Mouse (Mus musculus): ENCODE measurements around the gene Kctd5.
A peak's percentile ranks its signal among the peaks of the same experiment; 100 is the strongest.

Kctd5 gene

DNA sequence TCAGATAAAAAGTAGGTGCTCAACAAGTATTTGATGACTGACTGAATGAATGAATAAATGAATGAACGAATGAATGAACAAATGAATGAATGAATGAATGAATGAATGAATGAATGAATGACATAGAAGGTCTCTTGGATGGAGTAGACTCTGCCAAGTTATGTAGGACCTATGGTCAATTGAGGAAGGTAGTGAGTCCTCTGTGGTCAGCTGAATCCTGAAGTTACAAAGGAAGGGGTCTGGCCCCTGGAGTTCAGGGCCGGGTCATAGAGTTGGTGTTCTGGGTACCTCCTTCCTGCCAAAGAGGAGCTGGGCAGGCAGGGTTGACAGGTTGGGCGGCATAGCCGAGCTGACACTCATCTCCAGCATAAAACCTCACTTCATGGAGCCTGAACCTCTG lies 35.4 kb downstream of the Kctd5 start, which contains the start of gene Prss27:
Prss27 (plus strand) TSS at position 301 of the 400 bp plus-strand sequence.
- no peak for DNase-seq (ENCODE audit: extremely low read depth, low read depth, low spot score)

- DNase-seq (ENCODE audit: extremely low read depth, low read depth, low spot score) = no peak
Observed at GRCm38 (mm10) chr17:24037360-24037759, 35.9 kb downstream of the Kctd5 start.

DNA sequence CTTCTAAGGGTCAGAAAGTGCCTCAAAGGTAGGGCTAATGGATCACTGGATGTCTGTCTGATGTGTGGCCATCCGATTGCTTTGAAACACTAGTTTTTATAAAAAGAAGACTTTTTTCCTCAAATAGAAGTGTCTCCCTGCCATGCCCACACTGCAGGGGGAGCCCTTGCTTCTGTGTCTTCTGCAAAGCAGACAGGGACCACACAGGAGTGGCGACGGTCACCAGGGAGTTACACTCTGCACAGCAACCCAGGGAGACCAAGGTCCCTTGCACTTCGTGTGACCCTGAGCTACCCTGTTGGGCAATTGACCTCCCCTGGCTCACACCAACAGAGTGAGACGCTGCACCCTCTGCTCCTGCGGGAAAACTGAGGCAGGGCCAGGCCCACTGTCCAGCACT lies 36.3 kb downstream of the Kctd5 start:
- DNase-seq (ENCODE audit: extremely low read depth, low read depth, low spot score) = no peak

DNA sequence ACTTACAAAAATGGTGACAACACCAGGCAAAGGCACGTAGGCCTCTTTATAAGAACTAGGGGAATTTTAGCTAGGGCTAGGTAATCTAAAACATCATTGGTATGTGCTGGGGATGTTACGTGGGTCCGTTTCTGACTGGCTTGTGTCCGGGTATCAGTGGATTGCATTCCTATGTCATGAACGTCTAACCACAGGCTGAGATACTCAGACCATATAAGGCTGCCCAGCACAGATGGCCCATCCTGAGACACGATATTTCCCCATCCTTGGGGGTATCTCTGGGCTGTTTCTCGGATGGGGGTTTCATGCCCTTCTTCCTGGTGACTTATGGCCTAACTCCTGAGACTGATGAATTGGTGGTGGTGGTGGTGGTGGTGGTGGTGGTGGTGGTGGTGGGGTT lies 38.2 kb downstream of the Kctd5 start:
- no peak for DNase-seq (ENCODE audit: extremely low read depth, low read depth, low spot score)

DNA sequence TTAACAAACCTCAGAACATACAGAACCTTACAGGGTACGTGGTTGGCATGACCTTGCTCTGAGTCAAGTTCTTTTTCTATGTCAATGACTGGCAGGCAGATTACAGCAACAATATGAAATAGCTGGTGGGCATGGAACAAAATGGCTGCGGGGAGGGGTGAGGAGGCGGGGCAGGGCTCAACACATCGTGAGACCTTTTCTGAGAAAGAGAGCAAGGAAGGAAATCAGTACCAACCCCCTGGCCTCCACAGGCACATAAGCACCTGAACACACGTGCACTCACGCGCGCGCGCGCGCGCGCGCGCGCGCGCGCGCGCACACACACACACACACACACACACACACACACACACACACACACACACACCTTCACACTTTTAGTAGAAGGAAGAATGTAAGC lies 42.7 kb downstream of the Kctd5 start:
- DNase-seq (ENCODE audit: extremely low read depth, low read depth, low spot score) = no peak

DNA sequence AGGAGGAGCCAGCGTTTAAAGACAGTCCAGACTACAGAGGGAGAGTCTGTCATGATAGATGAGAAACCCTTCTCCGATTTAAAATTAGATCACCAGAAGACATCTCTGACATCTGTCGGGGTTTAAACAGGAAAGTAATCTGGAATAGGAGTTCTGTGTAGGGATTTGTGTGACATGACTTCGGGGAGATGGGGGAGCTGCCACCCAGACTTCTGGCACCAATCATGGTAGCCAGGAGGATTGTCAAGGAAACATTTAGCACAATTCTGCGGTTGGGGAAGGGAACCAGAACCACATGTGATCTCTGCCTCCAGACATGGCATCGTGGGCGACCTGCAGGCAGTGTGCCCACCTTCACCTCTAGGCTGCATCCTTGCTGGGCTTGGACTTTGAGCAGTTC lies 43.8 kb downstream of the Kctd5 start:
- DNase-seq (ENCODE audit: extremely low read depth, low read depth, low spot score) = no peak

DNA sequence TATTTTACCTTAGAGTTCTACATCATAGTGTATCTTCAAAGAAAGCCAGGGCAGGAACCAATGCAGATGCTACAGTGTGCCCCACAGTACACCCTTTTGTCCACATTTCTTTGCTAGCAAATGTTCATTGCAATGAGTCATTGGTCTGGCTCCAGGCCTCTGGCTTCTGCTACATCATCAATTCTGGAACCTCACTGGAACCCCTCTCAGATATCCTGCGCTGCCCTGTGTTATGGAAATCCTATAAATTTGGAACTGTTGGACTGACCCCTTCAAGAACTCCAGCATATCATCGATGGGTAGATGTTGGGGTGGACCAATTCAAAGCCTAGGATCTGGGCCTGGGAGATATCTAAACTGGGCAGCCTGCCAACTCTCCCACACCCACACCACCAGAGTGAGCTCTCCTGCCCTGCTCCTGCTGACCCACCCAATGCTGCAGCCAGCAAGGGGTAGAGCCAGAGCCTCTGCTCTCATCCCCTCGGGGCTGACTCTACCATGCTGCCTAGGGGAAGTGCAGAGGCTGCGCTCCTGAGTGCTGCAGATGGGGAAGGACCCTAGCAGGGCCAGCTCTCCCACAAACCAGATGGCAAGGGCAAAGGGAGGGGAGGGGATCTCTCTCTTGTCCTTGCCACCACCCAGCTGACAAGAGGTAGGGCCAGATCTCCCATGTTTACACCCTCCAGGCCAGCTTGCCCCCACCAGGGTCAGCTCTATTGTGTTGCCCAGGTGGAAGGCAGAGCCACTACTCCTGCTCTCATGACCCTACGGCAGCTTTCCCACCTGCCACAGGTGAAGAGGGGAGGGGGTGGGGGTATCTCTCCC lies 51.7 kb downstream of the Kctd5 start:
- no peak for DNase-seq (ENCODE audit: extremely low read depth, low read depth, low spot score)

- DNase-seq (ENCODE audit: extremely low read depth, low read depth, low spot score) = no peak
Observed at GRCm38 (mm10) chr17:24020696-24021095, 52.6 kb downstream of the Kctd5 start.

GRCm38 (mm10) chr17:24015727-24016126 lies 57.6 kb downstream of the Kctd5 start:
- DNase-seq (ENCODE audit: extremely low read depth, low read depth, low spot score) = no peak

DNA sequence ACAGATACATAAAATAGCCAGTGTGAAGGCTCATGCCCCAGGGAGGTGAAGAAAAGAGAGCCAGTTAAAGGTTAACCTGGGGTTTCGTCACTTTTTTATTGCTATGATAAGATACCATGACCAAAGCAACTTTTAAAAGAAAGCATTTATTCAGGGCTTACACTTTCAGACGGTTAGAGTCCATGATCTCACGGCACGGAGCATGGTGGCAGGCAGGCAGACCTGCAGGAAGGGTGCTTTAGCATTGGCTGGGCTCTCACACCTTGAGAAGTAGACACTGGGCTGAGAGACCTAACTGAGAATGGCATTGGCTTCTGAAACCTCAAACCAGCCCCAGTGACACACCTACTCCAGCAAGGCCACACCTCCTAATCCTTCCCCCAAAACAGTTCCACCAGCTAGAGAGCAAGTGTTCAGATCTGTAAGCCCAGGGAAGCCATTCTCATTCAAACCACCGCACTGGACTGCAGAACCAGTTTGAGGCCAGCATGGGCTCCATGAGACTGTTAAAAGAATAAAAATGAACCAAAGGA lies 58.8 kb downstream of the Kctd5 start:
- no peak for DNase-seq (ENCODE audit: extremely low read depth, low read depth, low spot score)

DNA sequence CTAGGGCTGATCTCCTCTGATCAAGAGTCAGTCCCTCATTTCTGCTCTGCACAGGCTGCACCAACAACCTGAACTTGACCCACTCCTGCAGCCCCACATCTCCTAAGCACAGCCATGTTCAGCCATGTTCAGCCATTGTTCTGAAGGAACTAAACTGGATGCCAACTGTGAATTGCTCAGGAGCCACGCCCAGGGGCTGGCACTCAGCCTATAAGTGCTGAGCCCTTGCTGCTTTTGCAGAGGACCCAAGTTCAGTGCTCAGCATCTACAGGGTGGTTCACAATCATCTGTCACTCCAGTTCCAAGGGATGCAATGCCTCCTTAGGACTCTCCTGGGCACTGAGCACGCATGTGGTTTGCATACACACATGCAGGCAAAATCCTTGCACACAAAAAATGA lies 60.4 kb downstream of the Kctd5 start:
- no peak for DNase-seq (ENCODE audit: extremely low read depth, low read depth, low spot score)

GRCm38 (mm10) chr17:24009617-24010016 lies 63.7 kb downstream of the Kctd5 start:
- DNase-seq (ENCODE audit: extremely low read depth, low read depth, low spot score) = no peak

DNA sequence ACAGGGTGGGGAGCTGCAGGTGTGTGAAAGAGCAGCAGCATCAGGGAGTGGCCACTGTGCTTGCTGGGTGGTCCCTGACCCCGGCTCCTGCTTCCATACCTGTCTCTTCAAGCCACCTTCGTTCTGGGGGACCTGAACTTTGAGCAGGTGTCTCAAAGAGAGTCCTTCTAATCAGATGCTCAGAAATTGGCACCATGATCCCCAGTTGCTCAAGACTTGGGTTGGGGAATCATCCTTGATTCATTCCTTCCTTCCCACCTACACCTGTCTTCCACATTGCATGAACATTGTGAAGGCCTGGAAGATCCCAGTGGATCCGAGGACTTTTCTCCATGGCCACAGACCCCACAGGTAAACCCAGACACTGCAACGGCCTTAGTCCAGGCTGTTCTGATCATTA lies 65.2 kb downstream of the Kctd5 start:
- peak; percentile 57 for DNase-seq (ENCODE audit: extremely low read depth, low read depth, low spot score)

DNA sequence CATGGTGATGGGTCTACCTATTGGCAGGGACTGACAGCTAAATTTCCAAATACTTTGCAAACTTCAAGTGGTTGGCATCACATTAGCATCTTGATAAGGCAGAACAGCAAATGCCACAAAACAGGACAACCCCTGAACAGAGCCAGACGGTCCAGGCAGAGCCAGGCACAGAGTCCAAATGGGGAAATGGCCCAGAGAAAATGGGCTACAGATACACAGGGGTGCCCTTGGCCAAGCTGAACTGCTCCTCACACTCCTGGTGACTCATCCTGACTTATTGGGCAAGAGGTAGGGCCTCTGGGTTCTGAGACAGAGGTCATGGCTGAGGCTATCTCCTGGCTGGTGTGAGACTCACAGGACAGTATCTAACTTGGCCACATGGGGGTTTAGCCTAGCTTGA lies 65.9 kb downstream of the Kctd5 start:
- peak; percentile 70 for DNase-seq (ENCODE audit: extremely low read depth, low read depth, low spot score)

GRCm38 (mm10) chr17:24006930-24007329 lies 66.4 kb downstream of the Kctd5 start:
- DNase-seq (ENCODE audit: extremely low read depth, low read depth, low spot score) = no peak

DNA sequence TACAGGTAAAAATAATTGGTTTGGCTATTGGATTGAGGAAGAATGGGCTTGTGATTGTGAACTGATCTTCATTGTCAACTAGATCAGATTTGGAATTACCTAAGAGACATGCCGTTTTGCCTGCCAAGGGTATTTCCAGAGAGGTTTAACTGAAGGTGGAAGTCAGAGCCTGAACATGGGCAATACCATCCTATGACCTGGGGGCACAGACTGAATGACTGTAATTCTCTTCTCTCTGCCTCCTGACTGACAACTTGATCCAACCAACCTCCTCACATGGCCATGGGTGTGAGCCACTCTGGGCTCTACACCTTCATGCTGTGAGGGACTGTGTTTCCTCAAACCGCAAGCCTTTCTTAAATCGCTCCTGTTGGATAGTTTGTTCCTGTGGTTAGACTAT lies 68.2 kb downstream of the Kctd5 start:
- peak; percentile 52 for DNase-seq (ENCODE audit: extremely low read depth, low read depth, low spot score)

- no peak for DNase-seq (ENCODE audit: extremely low read depth, low read depth, low spot score)
Observed at GRCm38 (mm10) chr17:24004071-24004665, 69.1 kb downstream of the Kctd5 start.

DNA sequence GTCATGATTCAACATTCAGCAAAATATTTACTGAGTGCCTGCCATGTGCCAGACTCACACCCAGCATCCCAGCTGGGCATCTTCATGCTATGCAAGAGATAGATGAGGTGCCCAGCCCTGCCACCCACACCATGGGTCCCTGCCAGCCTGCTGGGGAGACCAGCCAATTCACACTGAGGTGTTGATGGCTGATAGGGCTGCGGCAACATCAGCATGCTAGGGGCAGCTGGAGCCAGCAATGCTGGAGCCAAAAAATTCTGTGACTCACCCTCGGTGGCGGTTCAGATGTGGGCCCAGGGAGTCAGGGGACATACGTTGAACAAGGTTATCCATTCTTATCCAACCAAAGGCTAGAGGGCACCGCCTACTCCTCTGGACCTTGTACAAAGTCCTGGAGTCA lies 72.9 kb downstream of the Kctd5 start:
- DNase-seq (ENCODE audit: extremely low read depth, low read depth, low spot score) = peak; percentile 83

GRCm38 (mm10) chr17:23998383-23998782 lies 74.9 kb downstream of the Kctd5 start:
- no peak for DNase-seq (ENCODE audit: extremely low read depth, low read depth, low spot score)

DNA sequence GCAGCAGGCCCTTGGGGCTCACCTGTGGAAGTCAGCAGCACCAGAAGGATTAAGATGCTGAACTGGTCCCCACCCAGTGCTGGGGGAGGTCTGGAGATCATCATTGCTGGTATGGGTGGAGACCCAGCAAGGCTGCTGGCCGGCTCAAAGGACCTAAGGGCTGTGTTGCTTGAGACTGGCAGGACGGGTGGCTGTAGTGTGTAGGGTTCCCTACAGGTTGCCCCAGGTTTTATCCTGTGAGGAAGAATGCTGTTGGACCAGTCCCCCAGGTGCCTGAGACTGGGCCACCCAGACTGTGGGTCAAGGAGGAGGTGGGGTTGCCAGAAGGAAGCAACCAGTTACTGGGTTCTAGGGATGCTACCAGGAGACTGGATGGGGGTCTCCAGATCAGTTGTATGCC lies 75.4 kb downstream of the Kctd5 start, which contains the start of gene Prss22:
Prss22 (minus strand) TSS at position 200 of the 400 bp plus-strand sequence.
- no peak for DNase-seq (ENCODE audit: extremely low read depth, low read depth, low spot score)
